Mouse (Mus musculus): ENCODE data around the gene Gm42688.

GRCm38 (mm10) chr6:83137576-83137950 lies 36.1 kb downstream of the Gm42688 start:
- no peak for TF ChIP-seq CTCF (IDR thresholded peaks at IDR 0.05; ENCODE audit: borderline replicate concordance, insufficient read depth, low read length)
- peak; percentile 92 for TF ChIP-seq POLR2A (IDR thresholded peaks at IDR 0.05; ENCODE audit: low read depth, low read length)
